Mouse (Mus musculus): Measurements from ENCODE around the gene Mylk2. TPM values are rescaled to one million over a fixed set of nuclear protein-coding genes. Genes with fewer than 3 reads are reported as not detected.

The Mylk2 gene
- polyA plus RNA-seq, 1 experiment from 2014 or later = 0.12 TPM

Small RNA genes lying within 50 kb of the gene (microRNA-seq; reads per million reads assigned to microRNA genes)
- 0.68 reads per million for gene Mir5622

Other genes starting within 250 kb of the Mylk2 start
- gene H13, start 241.9 kb upstream of the Mylk2 start, polyA plus RNA-seq (2015; fragmentation: Nextera tagmentation; extraction: Ambion mirVana) = 116 and 119 TPM in 2 replicates
- gene Mcts2, start 224.3 kb upstream of the Mylk2 start, polyA plus RNA-seq (2015; fragmentation: Nextera tagmentation; extraction: Ambion mirVana) = 18.9 and 25.1 TPM in 2 replicates
- gene Id1, start 175.1 kb upstream of the Mylk2 start, polyA plus RNA-seq (2015; fragmentation: Nextera tagmentation; extraction: Ambion mirVana) = 96.1 and 107 TPM in 2 replicates
- gene Cox4i2, start 157.2 kb upstream of the Mylk2 start, polyA plus RNA-seq (2015; fragmentation: Nextera tagmentation; extraction: Ambion mirVana) = 14.8 and 15.3 TPM in 2 replicates
- gene Bcl2l1, start 79.6 kb upstream of the Mylk2 start, polyA plus RNA-seq (2015; fragmentation: Nextera tagmentation; extraction: Ambion mirVana) = 65.8 and 66.8 TPM in 2 replicates
- 45.7 and 51.5 TPM in 2 replicates for gene Tpx2, start 63.4 kb upstream of the Mylk2 start, polyA plus RNA-seq (2015; fragmentation: Nextera tagmentation; extraction: Ambion mirVana)
- gene Foxs1, start 21.9 kb downstream of the Mylk2 start, polyA plus RNA-seq (2015; fragmentation: Nextera tagmentation; extraction: Ambion mirVana) = 2.8 and 3.7 TPM in 2 replicates
- gene Dusp15, start 40.3 kb downstream of the Mylk2 start, polyA plus RNA-seq (2015; fragmentation: Nextera tagmentation; extraction: Ambion mirVana) = 0.13 and 0.27 TPM in 2 replicates
- 0.16 and 0.18 TPM in 2 replicates for gene Ttll9, start 51.1 kb downstream of the Mylk2 start, polyA plus RNA-seq (2015; fragmentation: Nextera tagmentation; extraction: Ambion mirVana)
- gene Pdrg1, start 104.1 kb downstream of the Mylk2 start, polyA plus RNA-seq (2015; fragmentation: Nextera tagmentation; extraction: Ambion mirVana) = 92.6 and 94.1 TPM in 2 replicates
- 0.06 TPM in 2 replicates for gene Xkr7, start 120.5 kb downstream of the Mylk2 start, polyA plus RNA-seq (2015; fragmentation: Nextera tagmentation; extraction: Ambion mirVana)
- 0.59 and 0.92 TPM in 2 replicates for gene Ccm2l, start 154.6 kb downstream of the Mylk2 start, polyA plus RNA-seq (2015; fragmentation: Nextera tagmentation; extraction: Ambion mirVana)
- 5.4 and 6.2 TPM in 2 replicates for gene Hck, start 197.1 kb downstream of the Mylk2 start, polyA plus RNA-seq (2015; fragmentation: Nextera tagmentation; extraction: Ambion mirVana)
- 95.8 and 101 TPM in 2 replicates for gene Tm9sf4, start 250.0 kb downstream of the Mylk2 start, polyA plus RNA-seq (2015; fragmentation: Nextera tagmentation; extraction: Ambion mirVana)

Data from intestine, embryonic 16.5 days (tissue).